Mouse (Mus musculus): ENCODE measurements around the gene Cadps. TPM values are rescaled to one million over a fixed set of nuclear protein-coding genes. Genes with fewer than 3 reads are reported as not detected.

Gene Cadps
- not detected for polyA plus RNA-seq (2014; fragmentation: Illumina TruSeq; extraction: RNeasy Lipid Tissue Mini Kit (QIAGEN cat#74804); ENCODE audit: insufficient read depth, low read depth, low replicate concordance)

DNA sequence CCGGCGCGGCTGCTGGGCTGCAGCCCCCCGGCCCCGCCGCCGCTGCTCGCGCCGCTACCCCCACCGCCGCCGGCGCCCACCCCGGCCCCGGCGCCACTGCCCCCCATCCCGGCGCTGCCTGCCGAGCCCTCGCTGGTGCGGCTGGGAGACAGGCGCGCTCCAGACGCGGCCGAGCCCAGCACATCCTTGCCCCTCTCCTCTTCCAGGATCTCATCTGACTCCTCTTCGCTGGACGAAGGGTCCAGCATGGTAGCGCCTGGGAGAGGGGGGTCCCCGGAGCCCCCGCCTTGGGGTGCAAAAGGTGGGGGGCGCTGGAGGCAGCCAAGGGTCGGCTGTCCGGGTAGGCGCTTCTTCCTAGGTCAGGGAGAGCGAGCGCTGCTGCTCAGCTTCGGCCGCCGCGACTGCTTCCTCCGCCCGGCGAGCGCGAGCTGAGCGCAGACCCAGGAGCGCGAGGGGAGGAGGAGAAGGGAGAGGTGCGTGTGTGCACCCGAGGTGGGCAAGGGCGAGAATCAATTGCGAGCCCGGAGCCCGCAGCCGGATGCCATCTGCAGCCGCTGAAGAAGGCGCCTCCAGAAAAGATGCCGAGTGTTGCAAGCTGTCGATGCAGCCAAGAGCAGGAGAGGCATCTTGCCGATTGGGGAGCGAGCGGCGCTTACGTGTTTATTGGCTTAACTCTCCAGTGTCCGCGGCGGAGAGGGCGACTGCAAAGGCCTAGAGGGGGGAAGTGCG, at the start of gene Cadps:
TSS of gene Cadps (minus strand) at position 589 of the 729 bp plus-strand sequence.

DNA sequence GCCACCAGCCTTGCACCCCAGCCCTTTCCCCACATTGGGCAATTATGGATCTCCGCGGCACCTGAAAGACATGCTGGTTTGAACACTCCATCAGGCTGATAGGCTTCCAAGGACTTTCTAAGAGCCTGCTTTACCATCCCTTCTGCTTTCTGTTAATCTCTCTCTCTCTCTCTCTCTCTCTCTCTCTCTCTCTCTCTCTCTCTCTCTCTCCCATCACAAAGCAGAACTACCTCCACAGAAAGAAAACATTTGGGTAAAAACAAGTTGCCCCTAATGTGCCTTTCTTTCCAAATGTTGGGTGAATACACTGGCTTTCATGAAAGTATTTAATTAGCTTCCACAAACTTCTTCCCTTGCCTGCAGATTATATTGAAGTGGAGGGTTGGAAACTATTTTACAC, 474.8 kb downstream of the Cadps start, which contains the start of gene Fezf2:
TSS of gene Fezf2 (minus strand) at position 101 of the 400 bp plus-strand sequence.

